Mouse (Mus musculus) brain, embryonic 18.5 days (tissue): Measurements from ENCODE around the gene Mroh3.

Experiments used
- DNase-seq: peaks from one replicate; pipeline ENCODE4 v3.0.0-alpha.2; 2012; ENCODE audit warnings: low read depth, low spot score

The Mroh3 gene

GRCm38 (mm10) chr1:136156951-136157350 is 55.7 kb downstream of the Mroh3 start:
- DNase-seq = no peak

DNA sequence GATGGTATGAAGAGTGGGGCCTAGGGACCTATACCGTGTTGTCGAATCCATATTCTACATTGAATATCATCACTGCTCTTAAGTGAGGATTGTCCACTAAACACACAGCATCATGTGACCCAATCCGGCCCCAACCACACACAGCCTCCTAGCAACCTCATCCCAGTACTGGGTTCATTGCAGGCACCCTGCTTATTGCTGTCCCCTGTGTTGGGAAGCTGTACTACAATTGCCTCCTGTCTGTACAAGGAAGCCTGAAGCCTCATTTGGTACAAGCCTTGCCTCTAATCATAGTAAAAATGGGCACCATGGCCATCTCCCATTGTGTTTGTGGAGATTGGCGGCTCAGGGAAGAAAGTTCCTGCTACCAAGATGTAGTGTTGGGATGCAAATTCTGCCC is 56.3 kb downstream of the Mroh3 start:
- DNase-seq = no peak

GRCm38 (mm10) chr1:136151371-136151770 is 61.3 kb downstream of the Mroh3 start:
- DNase-seq = no peak

GRCm38 (mm10) chr1:136149702-136150101 is 62.9 kb downstream of the Mroh3 start:
- DNase-seq = no peak

DNA sequence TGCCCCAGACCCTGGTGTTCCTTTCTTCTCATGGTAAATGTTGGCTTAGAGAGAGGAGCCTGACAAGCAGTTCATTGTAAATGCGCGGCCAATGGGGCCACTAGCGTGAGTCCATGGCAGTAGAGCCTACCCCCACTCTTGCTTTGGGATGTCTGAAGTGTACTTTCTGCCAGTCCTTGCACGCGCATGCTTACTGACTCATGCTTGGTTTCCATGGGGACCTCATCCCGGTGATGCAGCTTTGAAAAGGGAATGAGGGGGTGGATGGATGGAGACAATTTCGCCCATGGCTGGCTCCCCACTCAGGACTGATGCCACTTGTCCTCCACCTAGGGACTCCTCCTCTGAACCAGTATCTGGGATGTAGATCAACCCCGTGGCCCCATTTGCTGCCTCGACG is 69.1 kb downstream of the Mroh3 start:
- DNase-seq = no peak

GRCm38 (mm10) chr1:136142336-136142735 is 70.3 kb downstream of the Mroh3 start:
- DNase-seq = no peak

DNA sequence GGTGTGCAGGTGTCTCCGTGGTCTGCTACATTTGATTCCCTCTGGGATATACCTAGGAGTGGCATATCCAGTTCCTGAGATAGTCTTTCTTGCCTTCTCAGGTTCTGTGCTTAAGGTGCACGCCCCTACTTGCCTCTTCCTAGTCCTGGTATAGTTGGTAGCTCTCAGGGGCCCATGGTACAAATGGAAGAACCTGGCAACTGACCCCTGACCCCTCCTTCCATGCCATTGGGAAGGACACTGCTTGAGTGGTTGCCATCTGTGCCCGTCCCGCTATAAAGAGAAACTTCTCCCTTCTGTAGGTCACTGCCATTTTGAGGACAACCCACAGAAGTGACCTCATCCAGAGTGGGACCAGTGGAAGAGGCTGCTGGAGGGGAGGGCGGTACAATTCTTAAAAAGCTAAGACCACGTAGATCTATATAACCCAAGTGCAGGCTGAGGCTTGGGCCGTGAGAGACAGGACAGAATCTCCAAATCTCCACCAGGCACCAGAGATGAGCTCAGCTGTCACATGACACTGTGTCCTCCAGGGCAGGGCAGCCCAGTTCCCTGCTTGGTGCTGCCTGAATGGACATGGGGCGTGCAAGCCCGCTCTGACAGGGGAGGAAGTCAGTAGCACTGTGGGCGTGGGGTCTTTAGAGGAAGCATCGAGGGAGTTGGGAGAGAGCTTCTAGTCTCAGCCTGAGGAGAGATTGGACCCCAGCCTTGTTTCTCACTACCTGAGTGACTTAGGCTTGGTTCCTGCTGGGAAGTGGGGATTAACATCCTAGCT is 71.3 kb downstream of the Mroh3 start:
- no peak for DNase-seq

DNA sequence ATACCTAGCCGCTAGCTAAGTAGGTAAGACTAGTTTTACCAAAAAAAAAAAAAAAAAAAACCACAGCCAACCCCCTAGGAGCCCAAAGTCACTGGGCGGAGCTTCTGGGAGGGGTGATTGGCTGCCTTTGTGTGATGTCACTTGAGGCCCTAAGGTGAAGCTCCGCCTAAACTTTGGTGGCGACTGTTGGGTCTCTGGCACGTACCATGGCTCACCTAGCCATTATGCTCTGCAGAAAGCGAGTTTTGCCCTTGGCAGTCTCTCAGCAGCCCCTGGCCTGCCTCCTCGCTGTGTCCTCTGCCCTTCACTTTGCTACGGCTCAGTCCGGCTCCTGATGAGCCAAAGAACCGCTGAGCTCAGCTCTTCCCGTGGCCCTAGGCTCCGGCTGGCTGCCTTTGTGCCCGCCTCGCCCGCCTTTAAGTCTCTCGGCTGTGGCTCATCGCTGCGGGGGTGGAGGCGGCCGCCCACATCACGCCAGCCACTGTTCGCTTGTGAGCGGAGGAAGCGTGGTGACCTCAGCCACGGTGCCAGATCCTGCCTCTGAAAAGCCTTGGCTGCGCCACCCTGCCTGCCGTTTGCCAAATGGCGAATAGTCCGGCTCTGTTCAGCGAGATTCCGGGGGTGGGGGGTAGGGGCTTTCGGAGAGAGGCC is 72.5 kb downstream of the Mroh3 start:
- no peak for DNase-seq

GRCm38 (mm10) chr1:136138191-136138830 is 74.3 kb downstream of the Mroh3 start:
- DNase-seq = no peak

- DNase-seq = no peak
These were observed 75.1 kb downstream of the Mroh3 start for GRCm38 (mm10) chr1:136137575-136137974.

GRCm38 (mm10) chr1:136137071-136137531 is 75.5 kb downstream of the Mroh3 start:
- DNase-seq = no peak

DNA sequence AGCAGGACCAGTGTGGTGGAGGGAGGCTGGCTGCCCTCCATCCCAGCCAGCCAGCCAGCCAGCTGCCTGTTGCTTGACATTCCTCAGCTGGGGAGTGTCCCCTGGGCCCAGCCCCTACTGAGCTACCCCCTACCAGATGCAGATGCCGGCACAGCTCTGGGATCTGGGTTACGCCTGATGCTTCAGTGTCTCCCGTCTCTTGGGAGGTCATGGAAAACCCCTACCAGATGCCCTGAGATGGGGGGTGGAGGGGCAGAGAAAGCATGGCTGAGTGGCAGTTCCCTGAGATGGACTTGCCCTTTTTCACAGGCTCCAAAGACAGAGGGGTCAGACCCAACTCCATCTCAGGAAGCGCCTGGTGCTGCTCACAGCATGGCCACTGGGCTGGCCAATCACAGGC is 76.1 kb downstream of the Mroh3 start:
- no peak for DNase-seq

GRCm38 (mm10) chr1:136135777-136136444 is 76.7 kb downstream of the Mroh3 start:
- DNase-seq = no peak

GRCm38 (mm10) chr1:136135046-136135445 is 77.6 kb downstream of the Mroh3 start:
- DNase-seq = no peak

DNA sequence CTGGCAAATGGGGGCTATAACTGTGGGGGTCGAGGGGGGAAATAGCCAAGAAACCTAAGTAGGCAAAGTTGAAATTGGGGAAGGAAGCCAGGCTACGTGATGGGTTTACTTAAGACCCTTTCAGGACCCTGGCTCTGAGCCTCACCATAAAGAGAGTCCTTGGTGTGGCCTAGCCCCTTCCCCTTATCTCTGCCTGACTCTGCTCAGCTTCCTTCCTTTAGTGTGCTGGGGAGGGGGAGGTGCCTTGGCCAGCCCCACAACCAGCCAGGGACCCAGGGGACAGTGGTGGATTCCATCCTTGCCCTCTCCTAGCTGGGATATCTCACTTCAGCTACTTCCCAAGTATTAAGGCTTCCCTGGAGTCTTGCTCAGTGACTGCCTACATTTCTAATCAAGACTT is 78.1 kb downstream of the Mroh3 start:
- no peak for DNase-seq

DNA sequence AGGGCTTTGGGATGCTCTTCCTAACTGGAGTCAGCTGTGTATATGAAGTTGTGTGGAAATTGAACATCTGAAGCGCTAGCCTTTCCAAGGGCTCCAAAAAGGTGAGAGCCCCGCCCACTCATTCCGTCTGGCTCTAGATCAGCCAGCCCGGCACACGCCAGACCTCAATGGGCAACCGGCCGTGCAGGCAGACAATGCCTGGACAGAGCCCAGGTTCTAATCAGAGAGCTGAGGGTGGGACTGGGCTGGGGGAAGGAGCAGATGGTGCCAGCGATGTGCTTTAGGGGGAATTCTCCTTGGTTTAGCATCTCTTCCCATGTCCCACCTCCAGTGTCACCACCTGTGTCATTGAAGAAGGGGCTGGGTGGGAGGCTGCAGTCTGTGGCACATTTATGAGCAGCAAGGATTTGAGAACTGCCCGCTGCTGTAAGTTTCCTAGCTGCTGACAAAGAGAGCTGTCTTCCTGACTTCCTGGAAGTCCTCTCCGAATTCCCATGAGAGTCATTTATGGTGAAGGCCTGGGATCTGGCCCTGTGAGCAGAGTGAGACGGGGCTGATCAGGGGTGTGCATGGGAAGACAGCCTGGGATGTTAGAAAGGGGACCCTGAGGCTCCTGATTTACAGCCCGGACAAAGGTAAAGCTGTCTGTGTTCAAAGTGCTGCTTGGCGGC is 78.9 kb downstream of the Mroh3 start:
- no peak for DNase-seq

DNA sequence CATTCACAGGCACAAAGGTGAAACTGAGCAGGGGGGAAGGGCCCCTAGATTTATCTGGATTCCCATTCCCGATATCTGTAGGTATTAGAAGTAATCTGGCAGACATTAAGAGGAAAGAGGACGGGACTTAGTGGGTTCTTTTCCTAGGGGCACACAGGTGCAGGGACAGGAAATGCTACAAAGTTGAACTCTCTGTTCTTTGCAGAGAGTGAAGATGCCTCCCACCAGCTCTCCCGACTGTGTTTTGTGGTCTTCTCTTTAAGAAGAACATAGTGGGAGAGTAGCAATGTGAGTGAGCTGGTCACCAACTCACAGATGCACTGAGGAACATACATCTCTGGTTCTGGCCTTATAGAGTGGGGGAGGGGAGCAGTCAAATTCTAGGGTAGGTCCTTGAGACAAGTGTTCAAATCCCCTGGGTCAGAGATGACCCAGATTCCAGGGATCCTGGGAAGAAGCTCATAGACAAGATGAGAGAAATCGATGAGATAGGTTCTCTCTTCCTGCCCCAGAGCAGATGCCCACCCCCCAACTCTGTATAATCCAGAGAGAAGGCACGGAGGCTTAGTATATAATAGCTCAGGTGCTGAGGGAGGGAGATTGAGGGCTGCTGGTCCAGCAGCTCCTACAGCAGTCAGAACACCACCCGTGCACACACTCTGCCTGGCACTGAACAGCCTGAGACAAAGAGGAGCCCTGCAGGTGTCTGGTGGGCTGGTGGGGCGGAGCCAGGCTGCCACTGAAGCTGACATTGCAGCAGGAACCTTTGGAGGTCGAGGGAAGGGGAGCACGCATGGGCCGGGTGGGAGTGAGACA is 80.0 kb downstream of the Mroh3 start:
- no peak for DNase-seq
